Mouse (Mus musculus) heart, adult 2 months (tissue): ENCODE measurements around the gene Rtp3.

Experiments used
- CTCF ChIP-seq: fragments of 200-600 bp; IDR thresholded peaks from 2 replicates; pipeline ENCODE4 v1.8.1; 2022; ENCODE audit warnings: antibody characterized with exemption, mild to moderate bottlenecking, moderate library complexity
- POLR2A ChIP-seq: fragments of 200-500 bp; IDR thresholded peaks from 2 replicates; pipeline ENCODE4 v1.6.1; 2011; ENCODE audit warnings: mild to moderate bottlenecking, low read depth, low read length, control low read depth; ENCODE audit not compliant: insufficient read depth

GRCm38 (mm10) chr9:110959669-110960068 lies 30.7 kb downstream of the Rtp3 start:
- TF ChIP-seq POLR2A: no peak
- TF ChIP-seq CTCF: no peak
